Mouse (Mus musculus) liver, adult (tissue): ENCODE data around the gene Vars2.

Source experiments
- GATA4 ChIP-seq: IDR thresholded peaks from 2 replicates; pipeline ENCODE4 v1.6.1; 2014; ENCODE audit warnings: mild to moderate bottlenecking, low read length; ENCODE audit not compliant: insufficient replicate concordance

Vars2 gene

GRCm38 (mm10) chr17:35669731-35670130, 2.3 kb upstream of the Vars2 start:
- no peak for TF ChIP-seq GATA4

DNA sequence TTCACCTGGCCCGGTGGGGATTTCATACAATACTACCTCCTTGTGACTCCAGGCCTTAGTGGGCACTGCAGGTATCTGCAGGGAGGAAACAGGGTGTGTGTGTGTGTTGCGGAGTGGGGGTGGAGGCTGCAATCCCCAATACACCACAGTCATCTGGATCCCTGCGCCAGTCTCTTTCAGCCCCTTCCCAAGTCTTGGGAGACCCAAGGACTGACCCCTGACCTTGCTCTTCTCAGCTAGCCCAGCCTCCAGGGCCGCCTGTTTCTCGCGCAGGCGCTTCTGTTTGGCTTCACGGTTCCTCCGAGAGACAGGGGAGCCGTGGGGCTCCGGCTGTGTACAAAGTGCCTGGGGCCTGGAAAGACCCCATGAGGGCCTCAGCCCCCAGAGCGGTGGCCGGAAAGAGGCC, 538 bp downstream of the Vars2 start:
- TF ChIP-seq GATA4 = no peak

DNA sequence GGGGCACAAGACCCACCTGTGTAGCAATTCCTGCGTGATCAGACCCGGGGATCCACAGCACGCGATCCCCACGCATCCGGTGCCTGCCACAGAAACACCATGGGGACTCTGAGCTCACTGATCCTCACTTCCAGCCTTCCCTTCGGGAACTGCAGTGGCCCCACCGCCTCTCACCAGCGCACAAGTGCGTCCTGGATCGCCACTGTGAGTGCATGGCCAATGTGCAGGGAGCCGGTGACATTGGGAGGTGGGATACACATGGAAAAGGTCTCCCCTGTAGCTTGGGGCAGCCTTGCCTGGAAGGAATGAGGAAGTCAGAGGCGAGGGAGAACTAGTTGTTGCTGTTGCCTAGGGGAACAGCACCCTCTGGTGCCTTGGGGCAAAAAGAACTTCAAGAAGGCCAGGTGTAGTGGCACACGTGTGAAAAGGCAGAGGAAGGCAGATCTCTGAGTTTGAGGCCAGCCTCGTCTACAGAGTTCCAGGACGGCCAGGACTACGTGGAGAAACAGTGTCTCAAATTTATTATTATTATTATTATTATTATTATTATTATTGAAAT, 1.4 kb downstream of the Vars2 start:
- no peak for TF ChIP-seq GATA4

- no peak for TF ChIP-seq GATA4
Measured at GRCm38 (mm10) chr17:35653086-35653485, 14.3 kb downstream of the Vars2 start.

- no peak for TF ChIP-seq GATA4
Measured at GRCm38 (mm10) chr17:35649429-35649828, 18.0 kb downstream of the Vars2 start.

DNA sequence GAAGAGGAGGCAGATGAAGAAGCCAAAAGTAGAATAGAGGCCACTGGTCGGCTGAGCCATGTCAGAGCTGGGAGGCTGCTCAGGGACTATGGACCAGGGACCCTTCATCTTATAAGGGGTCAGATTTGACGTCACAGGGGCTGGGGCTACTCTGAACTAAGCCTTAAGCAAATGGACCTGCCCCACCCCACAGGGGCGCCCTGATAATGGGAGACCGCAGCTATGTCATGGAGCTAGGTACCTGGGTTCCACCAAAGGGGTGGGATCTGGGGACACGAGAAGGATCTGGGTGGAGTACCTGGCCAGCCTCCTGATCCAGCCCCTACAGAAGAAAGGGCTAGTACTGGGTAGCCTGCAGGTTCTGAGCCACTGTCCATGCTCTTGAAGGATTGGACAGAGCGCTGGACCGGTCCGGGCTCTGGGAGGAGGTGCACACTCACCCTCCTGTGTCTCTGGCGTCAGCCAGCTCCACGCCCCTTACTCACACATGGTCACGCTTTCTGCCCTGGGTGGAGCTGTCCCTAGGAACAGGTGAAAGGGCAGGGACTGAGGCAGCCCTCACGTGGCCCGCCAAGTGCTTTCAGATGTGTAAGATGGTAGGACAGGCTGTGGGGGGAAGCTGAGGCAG, 23.7 kb downstream of the Vars2 start, which contains the start of gene Mucl3:
TSS of gene Mucl3 (minus strand) at position 87 of the 628 bp plus-strand sequence.
- no peak for TF ChIP-seq GATA4

- TF ChIP-seq GATA4 = no peak
Measured at GRCm38 (mm10) chr17:35639352-35639751, 28.0 kb downstream of the Vars2 start.

GRCm38 (mm10) chr17:35638475-35639190, 28.8 kb downstream of the Vars2 start:
- TF ChIP-seq GATA4 = no peak

- TF ChIP-seq GATA4 = no peak
Measured at GRCm38 (mm10) chr17:35636363-35636762, 31.0 kb downstream of the Vars2 start.

DNA sequence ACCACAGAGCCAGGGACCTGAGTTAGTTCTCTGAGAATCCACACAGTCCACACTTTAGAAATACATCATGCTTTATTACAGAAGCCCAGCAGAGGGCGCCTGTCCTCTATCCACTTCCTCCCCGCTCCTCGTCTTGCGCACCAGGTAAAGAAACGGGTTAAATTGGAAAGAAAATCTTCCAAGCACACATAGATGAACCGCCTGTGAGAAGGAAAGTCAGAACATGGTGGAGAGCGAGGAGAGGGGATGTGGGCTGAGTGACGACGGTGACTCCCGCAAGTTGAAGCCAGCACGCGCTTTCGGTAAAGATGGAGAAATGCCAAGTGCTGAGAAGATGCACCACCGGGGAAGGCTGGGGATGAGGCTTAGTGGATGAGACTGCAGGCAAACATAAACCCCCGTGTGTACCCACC, 31.7 kb downstream of the Vars2 start:
- no peak for TF ChIP-seq GATA4

- TF ChIP-seq GATA4 = no peak
Measured at GRCm38 (mm10) chr17:35635202-35635601, 32.2 kb downstream of the Vars2 start.

DNA sequence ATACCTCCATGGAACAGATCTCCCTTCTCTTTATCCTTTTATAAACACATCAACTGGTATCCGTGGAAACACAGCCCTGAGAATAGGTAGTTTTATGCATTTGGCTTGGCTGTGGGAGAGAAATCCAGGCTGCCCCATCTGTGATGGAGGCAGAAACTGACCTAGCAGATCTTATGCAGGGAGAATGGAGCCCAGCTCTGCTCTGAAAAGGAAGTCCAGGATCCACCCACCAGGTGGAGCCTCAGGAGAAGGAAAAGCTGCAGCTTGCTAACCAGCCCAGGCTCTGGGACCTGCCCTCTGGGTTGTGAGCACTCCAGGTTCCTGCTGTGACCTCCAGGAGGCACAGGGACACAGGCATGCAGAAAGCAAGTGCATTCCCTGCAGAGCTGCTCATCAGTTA, 33.4 kb downstream of the Vars2 start:
- no peak for TF ChIP-seq GATA4

DNA sequence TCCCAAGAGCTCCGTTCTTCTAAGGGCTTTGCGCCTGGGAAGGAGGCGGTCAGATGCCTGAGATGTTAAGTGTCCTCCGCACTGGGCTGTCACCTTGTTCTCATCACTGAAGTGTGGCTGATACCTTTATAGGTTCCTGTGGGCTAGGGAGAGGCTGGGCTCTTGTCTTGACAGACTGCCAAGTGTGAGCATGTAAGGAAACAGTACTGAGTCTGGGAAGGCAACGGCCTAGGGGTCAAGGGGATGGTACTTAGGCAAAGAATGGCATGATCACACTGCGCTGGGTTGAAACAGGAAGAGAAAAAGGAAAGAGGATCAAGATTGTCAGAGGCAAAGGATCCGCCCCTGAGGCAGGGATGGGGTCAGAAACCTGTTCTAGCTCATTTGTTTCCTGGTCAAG, 40.9 kb downstream of the Vars2 start, which contains the start of gene Gm9573:
TSS of gene Gm9573 (minus strand) at position 101 of the 400 bp plus-strand sequence.
- no peak for TF ChIP-seq GATA4

DNA sequence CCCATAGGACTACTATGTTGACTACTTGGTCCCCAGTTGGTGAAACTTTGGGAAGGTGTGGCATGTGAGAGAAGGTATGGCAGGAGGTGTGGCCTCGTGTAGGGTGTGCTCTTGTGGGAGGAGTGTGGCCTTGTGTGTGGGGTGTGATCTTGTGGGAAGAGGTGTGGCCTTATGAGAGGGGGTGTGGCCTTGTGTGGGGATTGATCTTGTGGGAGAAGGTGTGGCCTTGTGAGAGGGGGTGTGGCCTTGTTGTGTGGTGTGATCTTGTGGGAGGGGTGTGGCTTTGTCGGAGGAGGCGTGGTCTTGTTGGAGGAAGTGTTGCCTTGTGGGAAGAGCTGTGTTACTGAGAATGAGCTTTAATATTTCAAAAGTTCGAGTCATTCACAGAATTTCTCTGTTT, 50.3 kb downstream of the Vars2 start:
- TF ChIP-seq GATA4 = no peak
